Mouse (Mus musculus): ENCODE measurements at regions not wholly inside any gene's neighbourhood (a gene's known extent, or its start where the extent isn't known, plus 50 kb on each side); places are given as distances from the start of the nearest gene placed in this dataset.

DNA sequence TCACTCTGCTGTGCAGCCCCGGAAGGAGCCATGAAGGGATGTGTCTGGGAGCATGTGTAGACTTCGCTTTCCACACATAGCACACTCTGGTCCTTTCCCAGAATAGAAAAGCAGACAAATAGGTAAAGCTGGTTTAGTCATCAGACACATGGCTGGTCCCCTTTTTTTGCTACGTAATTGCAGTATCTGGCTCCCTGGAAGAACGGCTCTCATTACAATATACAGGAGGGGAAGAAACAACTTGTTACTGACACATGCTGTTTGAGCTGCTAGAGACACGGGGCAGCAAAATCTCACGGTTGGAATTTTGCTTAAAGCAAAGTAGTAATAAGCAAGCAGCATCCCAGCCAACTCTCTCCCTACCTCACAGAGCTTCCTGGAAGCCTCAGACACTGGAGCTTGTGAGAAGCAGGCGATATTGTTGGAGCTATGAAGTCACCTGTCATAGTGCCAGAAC, 144.4 kb downstream of the Rpl14 start:
- TF ChIP-seq CTCF (IDR thresholded peaks at IDR 0.05; ENCODE audit: low read depth, low read length) (no peak), EP300 (IDR thresholded peaks at IDR 0.05; ENCODE audit: insufficient read depth, low read depth, low read length) (no peak), POLR2A (IDR thresholded peaks at IDR 0.05; ENCODE audit: insufficient read depth, low read length) (no peak)
- H3K27me3 ChIP-seq (ENCODE audit: control insufficient read depth, insufficient read depth, low read length, poor library complexity, severe bottlenecking): no peaks in the 10 kb centered on the region
- H3K9me3 ChIP-seq (replicated peaks; ENCODE audit: control insufficient read depth, insufficient read depth, low read length, poor library complexity, severe bottlenecking): peaks cover 6% of the 10 kb centered on the region
- H3K9ac ChIP-seq (ENCODE audit: low read depth, poor library complexity, severe bottlenecking): no peak overlapping the region
- H3K27ac ChIP-seq (ENCODE audit: insufficient read depth, low read length): no peak overlapping the region
- no peaks in the 10 kb centered on the region for H3K4me1 ChIP-seq (ENCODE audit: control insufficient read depth, insufficient read depth, low read length)
- no peak overlapping the region for H3K4me3 ChIP-seq (ENCODE audit: low read depth, low read length)
- no peaks in the 10 kb centered on the region for H3K36me3 ChIP-seq (ENCODE audit: control insufficient read depth, insufficient read depth, low read length, poor library complexity, severe bottlenecking)

DNA sequence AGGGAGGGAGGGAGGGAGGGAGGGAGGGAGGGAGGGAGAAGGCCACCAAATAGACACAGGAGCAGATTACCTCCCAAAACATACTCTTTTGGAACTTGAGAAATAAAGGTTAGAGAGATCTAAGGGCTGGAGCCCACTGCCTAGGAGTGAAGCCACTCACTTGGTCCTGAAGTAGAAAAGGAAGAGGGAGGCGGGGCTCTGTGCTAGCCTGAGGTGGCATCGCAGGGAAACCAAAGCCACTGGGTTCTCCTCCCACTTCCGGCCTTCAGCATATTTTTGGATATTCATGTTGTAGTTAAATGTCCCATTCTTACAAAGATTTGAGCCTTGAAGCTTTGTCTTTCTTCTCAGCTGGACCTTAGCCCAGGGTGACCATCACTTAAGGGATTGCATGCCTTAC, 147.6 kb downstream of the Rpl14 start:
- H3K36me3 ChIP-seq (ENCODE audit: control insufficient read depth, insufficient read depth, low read length, poor library complexity, severe bottlenecking): no peaks in the 10 kb centered on the region
- H3K4me1 ChIP-seq (ENCODE audit: control insufficient read depth, insufficient read depth, low read length): no peaks in the 10 kb centered on the region
- no peaks in the 10 kb centered on the region for H3K27me3 ChIP-seq (ENCODE audit: control insufficient read depth, insufficient read depth, low read length, poor library complexity, severe bottlenecking)
- H3K4me3 ChIP-seq (ENCODE audit: low read depth, low read length): no peak overlapping the region
- H3K9me3 ChIP-seq (replicated peaks; ENCODE audit: control insufficient read depth, insufficient read depth, low read length, poor library complexity, severe bottlenecking): no peaks in the 10 kb centered on the region
- TF ChIP-seq POLR2A (IDR thresholded peaks at IDR 0.05; ENCODE audit: insufficient read depth, low read length): no peak
- TF ChIP-seq EP300 (IDR thresholded peaks at IDR 0.05; ENCODE audit: insufficient read depth, low read depth, low read length): no peak
- TF ChIP-seq CTCF (IDR thresholded peaks at IDR 0.05; ENCODE audit: low read depth, low read length): no peak
- no peak overlapping the region for H3K27ac ChIP-seq (ENCODE audit: insufficient read depth, low read length)
- H3K9ac ChIP-seq (ENCODE audit: low read depth, poor library complexity, severe bottlenecking): no peak overlapping the region

- no peak for TF ChIP-seq EP300 (IDR thresholded peaks at IDR 0.05; ENCODE audit: insufficient read depth, low read depth, low read length)
- no peak for TF ChIP-seq POLR2A (IDR thresholded peaks at IDR 0.05; ENCODE audit: insufficient read depth, low read length)
- TF ChIP-seq CTCF (IDR thresholded peaks at IDR 0.05; ENCODE audit: low read depth, low read length): no peak
- no peaks in the 10 kb centered on the region for H3K36me3 ChIP-seq (ENCODE audit: control insufficient read depth, insufficient read depth, low read length, poor library complexity, severe bottlenecking)
- no peaks in the 10 kb centered on the region for H3K27me3 ChIP-seq (ENCODE audit: control insufficient read depth, insufficient read depth, low read length, poor library complexity, severe bottlenecking)
- no peaks in the 10 kb centered on the region for H3K4me1 ChIP-seq (ENCODE audit: control insufficient read depth, insufficient read depth, low read length)
- no peak overlapping the region for H3K9ac ChIP-seq (ENCODE audit: low read depth, poor library complexity, severe bottlenecking)
- no peak overlapping the region for H3K27ac ChIP-seq (ENCODE audit: insufficient read depth, low read length)
- H3K4me3 ChIP-seq (ENCODE audit: low read depth, low read length): no peak overlapping the region
- no peaks in the 10 kb centered on the region for H3K9me3 ChIP-seq (replicated peaks; ENCODE audit: control insufficient read depth, insufficient read depth, low read length, poor library complexity, severe bottlenecking)
Measured at GRCm38 (mm10) chr9:120721451-120722123, 150.3 kb downstream of the Rpl14 start.

DNA sequence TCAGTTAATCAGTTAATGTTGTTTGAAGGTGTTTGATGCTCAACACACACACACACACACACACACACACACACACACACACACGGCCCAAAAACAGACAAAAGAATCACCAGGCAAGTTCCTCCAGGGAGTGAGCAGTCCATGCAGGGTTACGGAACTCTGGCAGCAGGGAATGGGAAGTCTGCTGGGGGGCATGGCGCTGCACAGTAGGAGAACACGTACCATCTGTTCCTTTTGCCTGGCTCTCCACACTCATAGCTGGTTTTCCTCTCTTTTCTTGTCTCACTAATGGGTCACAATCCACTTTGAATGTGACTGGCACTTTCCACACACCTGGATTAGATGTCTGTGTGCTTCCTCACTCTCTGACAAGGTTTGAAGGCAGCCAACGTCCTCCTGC, 151.8 kb downstream of the Rpl14 start:
- peak overlapping the region; percentile 9 for H3K4me3 ChIP-seq (ENCODE audit: low read depth, low read length)
- no peaks in the 10 kb centered on the region for H3K36me3 ChIP-seq (ENCODE audit: control insufficient read depth, insufficient read depth, low read length, poor library complexity, severe bottlenecking)
- H3K27me3 ChIP-seq (ENCODE audit: control insufficient read depth, insufficient read depth, low read length, poor library complexity, severe bottlenecking): no peaks in the 10 kb centered on the region
- TF ChIP-seq CTCF (IDR thresholded peaks at IDR 0.05; ENCODE audit: low read depth, low read length): no peak
- no peak for TF ChIP-seq POLR2A (IDR thresholded peaks at IDR 0.05; ENCODE audit: insufficient read depth, low read length)
- TF ChIP-seq EP300 (IDR thresholded peaks at IDR 0.05; ENCODE audit: insufficient read depth, low read depth, low read length): no peak
- no peaks in the 10 kb centered on the region for H3K4me1 ChIP-seq (ENCODE audit: control insufficient read depth, insufficient read depth, low read length)
- H3K9ac ChIP-seq (ENCODE audit: low read depth, poor library complexity, severe bottlenecking): no peak overlapping the region
- H3K9me3 ChIP-seq (replicated peaks; ENCODE audit: control insufficient read depth, insufficient read depth, low read length, poor library complexity, severe bottlenecking): no peaks in the 10 kb centered on the region
- H3K27ac ChIP-seq (ENCODE audit: insufficient read depth, low read length): no peak overlapping the region

- Histone ChIP-seq H3K9me3 (replicated peaks; ENCODE audit: control insufficient read depth, insufficient read depth, low read length, poor library complexity, severe bottlenecking) (no peaks in the 10 kb centered on the region), H3K27ac (ENCODE audit: insufficient read depth, low read length) (peak overlapping the region; percentile 85), H3K4me1 (ENCODE audit: control insufficient read depth, insufficient read depth, low read length) (peaks cover 7% of the 10 kb centered on the region), H3K36me3 (ENCODE audit: control insufficient read depth, insufficient read depth, low read length, poor library complexity, severe bottlenecking) (no peaks in the 10 kb centered on the region), H3K9ac (ENCODE audit: low read depth, poor library complexity, severe bottlenecking) (peak overlapping the region; percentile 30; the same call in 1 of the 2 replicates), H3K27me3 (ENCODE audit: control insufficient read depth, insufficient read depth, low read length, poor library complexity, severe bottlenecking) (no peaks in the 10 kb centered on the region), H3K4me3 (ENCODE audit: low read depth, low read length) (peak overlapping the region; percentile 11)
- no peak for TF ChIP-seq CTCF (IDR thresholded peaks at IDR 0.05; ENCODE audit: low read depth, low read length)
- no peak for TF ChIP-seq POLR2A (IDR thresholded peaks at IDR 0.05; ENCODE audit: insufficient read depth, low read length)
- no peak for TF ChIP-seq EP300 (IDR thresholded peaks at IDR 0.05; ENCODE audit: insufficient read depth, low read depth, low read length)
Measured at GRCm38 (mm10) chr9:120731952-120732622, 160.8 kb downstream of the Rpl14 start.

All from ES-Bruce4 (cell line).